Mouse (Mus musculus) heart, adult 2 months (tissue): ENCODE data around the gene Slc35d3. TPM values are rescaled to one million over a fixed set of nuclear protein-coding genes. Genes with fewer than 3 reads are reported as not detected.

Source experiments
- DNase-seq, 2 experiments: peaks; one replicate each; pipeline ENCODE4 v3.0.0; 2021
- H3K27ac ChIP-seq: fragments of 200-600 bp; 2 replicates; pipeline ENCODE4 v1.8.1; 2022
- H3K27me3 ChIP-seq: fragments of 200-500 bp; 2 replicates; pipeline ENCODE4 v1.6.1; 2012; ENCODE audit warnings: mild to moderate bottlenecking, low read length, inconsistent platforms, mixed read lengths; ENCODE audit not compliant: control insufficient read depth, insufficient read depth
- H3K36me3 ChIP-seq: fragments of 200-500 bp; 2 replicates; pipeline ENCODE4 v1.6.1; 2012; ENCODE audit warnings: low read length, inconsistent platforms; ENCODE audit not compliant: control insufficient read depth, insufficient read depth
- H3K4me1 ChIP-seq: fragments of 200-500 bp; 2 replicates; pipeline ENCODE4 v1.6.1; 2011; ENCODE audit warnings: low read length; ENCODE audit not compliant: control insufficient read depth, insufficient read depth
- H3K4me3 ChIP-seq: fragments of 200-600 bp; 2 replicates; pipeline ENCODE4 v1.8.1; 2022
- H3K79me2 ChIP-seq: fragments of 200-500 bp; replicated peaks from 2 replicates; pipeline ENCODE4 v1.6.1; 2012; ENCODE audit warnings: mild to moderate bottlenecking, inconsistent platforms, low read length, moderate library complexity, mixed read lengths; ENCODE audit not compliant: control insufficient read depth, insufficient read depth
- H3K9ac ChIP-seq: fragments of 200-500 bp; 2 replicates; pipeline ENCODE4 v1.6.1; 2012; ENCODE audit warnings: low read depth, mild to moderate bottlenecking, control low read depth, inconsistent platforms, low read length, mixed read lengths
- EP300 ChIP-seq: fragments of 200-500 bp; IDR thresholded peaks from 2 replicates; pipeline ENCODE4 v1.6.1; 2011; ENCODE audit warnings: low read depth, low read length, control low read depth; ENCODE audit not compliant: insufficient read depth
- POLR2A ChIP-seq: fragments of 200-500 bp; IDR thresholded peaks from 2 replicates; pipeline ENCODE4 v1.6.1; 2011; ENCODE audit warnings: mild to moderate bottlenecking, low read depth, low read length, control low read depth; ENCODE audit not compliant: insufficient read depth
- WGBS: fragments of 180-500 bp; shearing (Covaris S2); methylation state at CpG from one replicate; pipeline ENCODE4 v1.1.7; 2018; 5-methylcytosine and 5-hydroxymethylcytosine counted together
- intact Hi-C: fragments of 180-260 bp; cut with DNase I; formaldehyde crosslinking; loops from one replicate; pipeline ENCODE4 v1.15.1; 2025
- polyA plus RNA-seq: library from polyadenylated mRNA; depleted of rRNA; stranded (reverse); fragments of >200 nt; gene quantifications from 2 replicates; pipeline ENCODE4 v1.2.3, GENCODE M21; 2012; rRNA removed
- total RNA-seq, 2 experiments: library from RNA; stranded (reverse); gene quantifications; 2 replicates each; pipeline ENCODE4 v1.2.3; 2021

The Slc35d3 gene
- total and polyA plus RNA-seq, 3 experiments = 0.14 TPM; not detected in 2

DNA sequence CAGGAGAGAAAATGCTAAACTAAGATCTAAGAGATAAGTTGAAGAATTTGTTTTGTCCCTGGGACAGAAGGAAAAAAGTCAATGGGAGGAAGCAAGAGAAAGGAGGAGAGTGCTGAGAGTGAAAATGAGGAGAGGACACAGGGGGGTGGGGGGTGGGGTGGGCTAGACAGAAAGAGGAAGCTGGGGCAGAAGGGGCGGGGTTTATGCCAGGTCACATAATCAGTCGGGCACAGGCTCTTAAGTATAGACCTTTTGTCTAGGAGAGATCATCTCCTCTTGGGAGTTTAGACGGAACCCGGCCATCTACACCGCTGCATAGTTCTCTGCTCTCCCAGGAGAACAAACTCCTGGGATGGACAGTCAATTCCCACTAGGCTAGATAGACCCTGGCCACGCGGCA is 48.3 kb downstream of the Slc35d3 start:
- TF ChIP-seq POLR2A (no peak), EP300 (no peak)
- H3K4me3 ChIP-seq = no peak overlapping the region

More for the DNA sequence above, 48.3 kb downstream of the Slc35d3 start:
- Histone ChIP-seq H3K27ac (no peak overlapping the region), H3K27me3 (0 out of 2 replicates have a peak, but pooled peaks cover 1% of the 10 kb centered on the region), H3K36me3 (no peaks in the 10 kb centered on the region), H3K9ac (no peak overlapping the region), H3K79me2 (no peaks in the 10 kb centered on the region), H3K4me1 (no peaks in the 10 kb centered on the region)
- 64% methylated on average over 7 of the region's 7 CpGs for WGBS
- intact Hi-C loops = no loop called here
- no peak for DNase-seq

Other genes starting within 250 kb of the Slc35d3 start
- gene Il22ra2, start 229.5 kb downstream of the Slc35d3 start, total RNA-seq = not detected
- gene Il22ra2, start 229.5 kb downstream of the Slc35d3 start, polyA plus RNA-seq = not detected in 2 replicates
- not detected for gene Il20ra, start 138.9 kb downstream of the Slc35d3 start, total RNA-seq
- gene Il20ra, start 138.9 kb downstream of the Slc35d3 start, polyA plus RNA-seq = not detected in 2 replicates
- gene Pex7, start 56.2 kb upstream of the Slc35d3 start, total RNA-seq = 10 to 100 TPM; 32.5 to 32.8 TPM
- gene Pex7, start 56.2 kb upstream of the Slc35d3 start, polyA plus RNA-seq = 37.6 and 59.0 TPM in 2 replicates
- gene Map3k5, start 83.0 kb upstream of the Slc35d3 start, total RNA-seq = 10 to 100 TPM; 42.6 to 45.3 TPM
- 7.6 and 11.9 TPM in 2 replicates for gene Map3k5, start 83.0 kb upstream of the Slc35d3 start, polyA plus RNA-seq